Mouse (Mus musculus): ENCODE measurements around the gene Col10a1.
"Not testable (repeated sequence)": the region's sequence is repeated elsewhere in the genome, so short reads cannot be mapped to it uniquely, and the experiment has no call there.

Col10a1 gene

GRCm38 (mm10) chr10:34389681-34390080 is at the start of gene Col10a1:
Gene Col10a1 (plus strand): TSS chr10:34389981.
- DNase-seq (ENCODE audit: low spot score), result no peak

GRCm38 (mm10) chr10:34341014-34341413 is 48.8 kb upstream of the Col10a1 start:
- DNase-seq (ENCODE audit: low spot score), result no peak

- no peak for DNase-seq (ENCODE audit: low spot score)
These were observed 47.9 kb upstream of the Col10a1 start for GRCm38 (mm10) chr10:34341886-34342285.

- no peak for DNase-seq (ENCODE audit: low spot score)
These were observed 37.6 kb upstream of the Col10a1 start for GRCm38 (mm10) chr10:34352166-34352565.

GRCm38 (mm10) chr10:34358263-34358662 is 31.5 kb upstream of the Col10a1 start:
- no peak for DNase-seq (ENCODE audit: low spot score)

- DNase-seq (ENCODE audit: low spot score), result no peak
These were observed 26.0 kb upstream of the Col10a1 start for GRCm38 (mm10) chr10:34363756-34364155.

- DNase-seq (ENCODE audit: low spot score), result no peak
These were observed 21.6 kb upstream of the Col10a1 start for GRCm38 (mm10) chr10:34368138-34368537.

GRCm38 (mm10) chr10:34373332-34373731 is 16.4 kb upstream of the Col10a1 start:
- DNase-seq (ENCODE audit: low spot score), result no peak

GRCm38 (mm10) chr10:34385636-34386035 is 4.1 kb upstream of the Col10a1 start:
- DNase-seq (ENCODE audit: low spot score), result no peak

- DNase-seq (ENCODE audit: low spot score), result no peak
These were observed 7.2 kb downstream of the Col10a1 start for GRCm38 (mm10) chr10:34396959-34397358.

- DNase-seq (ENCODE audit: low spot score), result no peak
These were observed 9.5 kb downstream of the Col10a1 start for GRCm38 (mm10) chr10:34399267-34399666.

- DNase-seq (ENCODE audit: low spot score), result peak; percentile 88
These were observed 28.5 kb downstream of the Col10a1 start, which contains the start of gene Nt5dc1 for GRCm38 (mm10) chr10:34418204-34418756. Gene Nt5dc1 (minus strand): TSS chr10:34418552.

- not testable (repeated sequence) for DNase-seq (ENCODE audit: low spot score)
These were observed 29.0 kb downstream of the Col10a1 start for GRCm38 (mm10) chr10:34418794-34419193.

GRCm38 (mm10) chr10:34431783-34432182 is 42.0 kb downstream of the Col10a1 start:
- DNase-seq (ENCODE audit: low spot score), result no peak

GRCm38 (mm10) chr10:34434191-34434590 is 44.4 kb downstream of the Col10a1 start:
- DNase-seq (ENCODE audit: low spot score), result not testable (repeated sequence)

Measured in ovary, adult 18-20 months (tissue).